Mouse (Mus musculus): Measurements from ENCODE around the gene Fhl5.
"Not testable (repeated sequence)": the region's sequence is repeated elsewhere in the genome, so short reads cannot be mapped to it uniquely, and the experiment has no call there.

Fhl5 gene

DNA sequence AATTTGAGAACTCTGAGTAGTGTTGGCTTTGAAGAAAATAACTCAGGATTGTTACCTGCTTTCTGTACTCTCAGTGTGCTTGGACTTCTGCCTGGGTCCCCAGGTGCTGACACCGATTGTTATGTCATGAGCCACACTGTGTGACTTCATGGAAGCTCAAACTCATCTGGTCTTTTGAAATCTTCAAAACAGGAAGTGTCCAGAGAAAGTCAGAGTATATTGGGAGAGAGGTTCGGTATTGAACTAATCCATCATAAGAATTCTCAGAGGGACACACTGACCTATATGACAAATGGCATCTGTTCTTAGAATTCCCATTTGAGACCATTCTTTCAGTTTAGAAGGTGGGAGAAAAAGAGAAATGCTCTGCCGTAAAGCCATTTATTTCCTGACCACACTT is at the start of gene Fhl5:
Gene Fhl5 (minus strand): TSS at position 101 of the 400 bp plus-strand sequence.
- DNase-seq = no peak

- DNase-seq = not testable (repeated sequence)
Observed at GRCm38 (mm10) chr4:25285002-25285401, 42.3 kb upstream of the Fhl5 start.

DNA sequence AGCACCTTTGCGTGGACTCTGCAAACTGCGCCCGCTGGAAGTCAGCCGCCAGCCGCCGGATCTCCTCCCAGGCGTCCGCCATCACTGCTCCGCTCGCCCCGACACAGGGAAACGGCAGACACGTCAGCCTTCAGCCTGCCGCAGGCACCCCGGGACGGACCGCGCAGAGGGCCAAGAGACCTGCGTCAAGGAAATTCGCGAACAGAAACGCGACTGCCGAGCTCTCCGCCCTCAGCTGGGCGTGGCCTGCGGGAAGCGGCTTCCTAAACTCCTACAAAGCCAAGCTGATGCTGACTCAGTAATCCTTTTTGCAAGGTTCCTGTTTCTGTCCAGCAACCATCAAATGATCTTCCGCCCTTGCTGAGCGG is 39.0 kb upstream of the Fhl5 start, which contains the start of gene Ufl1:
Gene Ufl1 (minus strand): TSS at position 151 of the 368 bp plus-strand sequence.
- peak; percentile 97 to 98 for DNase-seq

- DNase-seq = no peak
Observed at GRCm38 (mm10) chr4:25280938-25281670, 38.4 kb upstream of the Fhl5 start.

GRCm38 (mm10) chr4:25272861-25273627 is 30.4 kb upstream of the Fhl5 start:
- no peak for DNase-seq

DNA sequence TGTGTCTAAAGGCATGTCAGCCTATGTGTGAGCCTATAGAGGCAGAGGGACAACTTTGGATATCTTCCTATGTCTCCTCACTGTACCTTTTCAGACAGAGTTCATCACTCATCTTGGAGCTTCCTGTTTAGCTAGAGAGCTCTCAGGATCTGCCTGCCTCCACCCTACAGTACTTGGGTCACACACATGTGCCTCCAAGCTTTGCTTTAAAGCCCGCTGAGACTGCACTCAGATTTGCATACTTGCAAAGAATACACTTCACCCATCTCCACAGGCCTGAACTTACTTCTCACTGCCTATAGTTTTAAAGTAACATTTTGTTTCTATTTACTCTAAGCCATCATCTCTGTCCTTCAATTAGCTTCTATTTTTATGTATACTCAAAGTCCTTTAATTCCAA is 29.2 kb upstream of the Fhl5 start:
- no peak for DNase-seq

DNA sequence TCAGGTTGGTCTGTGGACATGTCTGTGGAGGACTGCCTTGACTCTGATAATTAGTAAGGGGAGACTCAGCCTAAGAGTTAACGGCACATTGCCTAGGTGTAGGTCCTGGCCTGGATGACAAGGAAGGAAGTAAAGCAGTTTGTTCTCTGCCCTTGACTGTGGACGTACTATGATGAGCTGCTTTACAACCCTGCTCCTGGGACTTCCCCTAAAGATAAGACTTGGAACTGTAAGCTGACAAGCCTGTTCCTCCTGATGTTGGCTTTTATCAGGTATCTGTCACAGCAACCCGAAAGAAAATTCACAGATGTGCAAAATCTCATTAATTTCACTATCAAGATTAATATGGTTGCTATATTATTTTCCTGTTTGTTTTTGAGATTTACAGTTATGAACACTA is 24.5 kb upstream of the Fhl5 start:
- no peak for DNase-seq

DNA sequence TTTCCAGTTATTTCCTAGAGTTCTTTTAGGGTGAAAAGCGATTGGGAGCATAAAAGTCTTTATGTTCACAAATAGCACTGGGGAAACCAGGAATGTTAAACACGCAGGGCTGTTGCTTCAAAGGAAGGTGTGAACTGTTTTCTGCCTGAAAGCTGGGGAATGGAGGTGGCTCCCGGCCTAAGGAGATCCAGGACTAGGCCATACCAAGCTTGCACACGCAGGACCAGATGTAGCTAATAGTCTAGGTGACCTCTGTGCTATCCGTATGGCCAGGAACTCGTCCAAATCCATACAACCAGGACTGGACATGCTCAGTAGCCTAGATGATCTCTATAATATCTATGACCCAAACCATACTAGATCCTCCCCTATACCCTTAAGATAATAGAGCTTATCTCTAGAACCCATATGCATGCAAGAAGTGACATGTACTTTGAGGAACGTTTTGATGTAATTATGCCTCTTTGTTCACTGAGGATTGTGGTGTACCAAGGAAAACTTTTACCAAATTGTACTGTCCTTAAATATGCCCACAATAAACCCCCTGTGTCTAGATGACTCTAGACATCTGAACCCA is 15.2 kb upstream of the Fhl5 start:
- no peak for DNase-seq

GRCm38 (mm10) chr4:25235663-25236062 is 7.0 kb downstream of the Fhl5 start:
- DNase-seq = not testable (repeated sequence)

GRCm38 (mm10) chr4:25233767-25234166 is 8.9 kb downstream of the Fhl5 start:
- not testable (repeated sequence) for DNase-seq

DNA sequence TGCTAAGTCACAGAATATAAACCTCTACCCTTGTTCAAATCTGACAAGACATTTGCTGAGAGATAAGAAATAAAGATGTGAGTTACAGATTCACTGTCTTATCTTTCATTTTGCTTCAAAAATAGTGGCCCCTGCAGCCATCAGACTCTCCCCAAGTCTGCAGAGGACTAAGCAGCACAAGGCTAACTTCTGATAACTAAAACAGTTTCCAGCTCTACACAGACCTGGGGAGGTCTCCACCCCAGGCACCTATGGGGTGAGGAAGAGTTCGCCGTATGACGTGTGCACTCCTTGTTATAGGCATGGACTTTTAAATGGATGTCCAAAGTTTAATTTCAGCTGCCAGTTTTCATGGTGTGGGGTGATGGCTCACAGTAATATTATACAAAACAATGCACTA is 10.1 kb downstream of the Fhl5 start:
- no peak for DNase-seq

GRCm38 (mm10) chr4:25227527-25227926 is 15.1 kb downstream of the Fhl5 start:
- no peak for DNase-seq

GRCm38 (mm10) chr4:25221927-25222326 is 20.7 kb downstream of the Fhl5 start:
- DNase-seq = no peak

GRCm38 (mm10) chr4:25213451-25213850 is 29.2 kb downstream of the Fhl5 start:
- no peak for DNase-seq

DNA sequence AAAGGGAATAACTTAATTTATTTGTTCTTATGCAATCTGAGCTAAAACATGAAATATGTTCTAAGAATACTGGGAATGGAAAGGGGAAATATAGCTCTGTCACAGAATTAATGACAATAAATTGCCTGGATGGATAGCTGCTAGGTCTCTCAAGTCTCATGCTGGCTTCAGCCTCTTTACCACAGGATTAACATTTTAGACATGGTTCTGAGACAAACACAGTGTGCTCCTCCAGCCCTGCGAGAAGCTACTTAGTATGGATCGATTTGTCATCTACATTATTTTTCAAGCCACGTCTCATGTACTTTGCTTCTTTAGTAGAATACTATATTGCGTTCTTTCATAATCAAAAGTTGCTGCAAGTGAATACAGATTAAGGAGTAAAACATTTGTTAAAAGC is 36.5 kb downstream of the Fhl5 start:
- no peak for DNase-seq

- no peak for DNase-seq
Observed at GRCm38 (mm10) chr4:25197310-25197709, 45.4 kb downstream of the Fhl5 start.

GRCm38 (mm10) chr4:25179617-25180208 is 63.0 kb downstream of the Fhl5 start:
- DNase-seq = no peak
